Mouse (Mus musculus) embryo, embryonic 11 days (tissue): ENCODE results near the gene Gsdme.
A peak's percentile ranks its signal among the peaks of the same experiment; 100 is the strongest.

Source experiments
- DNase-seq: peaks from one replicate; pipeline ENCODE4 v3.0.0-alpha.2; 2015

The Gsdme gene

DNA sequence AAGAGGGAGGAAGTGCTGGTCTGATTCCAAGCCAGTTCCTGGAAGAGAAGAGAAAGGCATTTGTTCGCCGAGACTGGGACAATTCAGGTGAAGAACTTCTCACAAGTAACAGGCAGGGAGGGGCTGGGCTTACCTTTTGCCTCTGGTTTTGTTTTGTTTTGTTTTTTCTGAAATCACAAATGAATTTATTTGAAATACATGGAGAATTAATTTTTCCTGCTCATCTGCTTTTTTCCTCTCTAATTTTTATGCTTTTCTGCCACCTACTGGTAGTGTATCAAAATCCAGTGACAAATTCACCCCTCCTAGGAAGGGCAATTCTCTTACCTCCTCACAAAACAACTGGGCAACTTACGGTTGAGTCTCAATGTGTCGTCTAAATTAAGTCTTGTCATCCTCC, 83.5 kb downstream of the Gsdme start:
- peak; percentile 7 for DNase-seq

DNA sequence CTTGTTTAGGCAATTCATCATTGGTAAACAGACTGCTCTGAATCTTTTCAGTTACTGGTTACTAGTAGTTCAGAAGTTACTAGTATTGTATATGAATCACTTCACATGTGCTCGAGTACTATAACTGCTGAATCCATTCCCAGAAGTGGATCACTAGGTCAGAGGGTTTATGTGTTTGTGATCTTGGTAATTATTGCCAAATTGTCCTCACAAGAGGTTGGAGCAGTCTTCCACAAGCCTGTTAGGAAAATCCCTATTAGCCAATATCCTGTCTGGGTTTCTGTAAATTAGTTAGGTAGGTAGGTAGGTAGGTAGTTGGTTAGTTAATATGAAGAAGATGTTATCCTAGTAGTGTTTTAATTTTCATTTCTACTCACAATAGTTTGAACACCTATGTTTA, 87.9 kb downstream of the Gsdme start:
- no peak for DNase-seq

DNA sequence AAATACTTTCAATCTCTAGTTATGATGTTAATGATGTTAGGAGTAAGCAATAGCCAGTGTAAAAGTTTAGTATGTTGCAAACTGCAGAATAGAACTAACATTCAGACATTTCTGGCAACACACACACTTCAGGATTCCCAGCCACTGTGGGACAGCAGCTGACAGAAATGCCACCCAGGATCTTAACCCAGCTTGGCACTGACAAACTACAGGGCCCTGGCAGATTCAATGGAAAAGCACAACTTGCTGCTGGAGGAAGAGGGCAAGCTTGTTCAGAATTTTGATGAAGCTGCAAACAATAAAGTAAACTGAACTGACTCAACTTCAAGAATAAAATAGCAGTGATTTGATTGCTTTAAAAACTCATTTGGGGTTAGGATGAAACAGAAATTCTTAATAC, 93.9 kb downstream of the Gsdme start:
- DNase-seq = no peak

DNA sequence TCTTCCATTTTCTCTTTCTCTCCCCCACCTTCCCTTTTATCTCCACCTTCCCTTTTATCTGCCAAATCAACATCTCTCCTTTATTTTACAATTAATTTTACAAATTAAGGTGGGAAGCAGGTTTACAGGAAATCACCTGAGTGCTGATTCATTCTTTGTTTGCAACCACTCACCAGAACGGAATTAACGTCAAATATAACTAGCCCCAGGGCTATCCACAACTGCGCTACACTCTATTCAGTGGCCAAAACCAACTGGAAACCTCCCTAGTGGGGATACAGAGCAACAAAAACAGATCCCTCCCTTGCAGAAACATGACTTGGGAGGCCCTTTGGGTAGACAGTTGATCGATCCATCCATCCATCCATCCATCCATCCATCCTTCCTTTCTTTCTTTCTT, 94.8 kb downstream of the Gsdme start:
- no peak for DNase-seq

DNA sequence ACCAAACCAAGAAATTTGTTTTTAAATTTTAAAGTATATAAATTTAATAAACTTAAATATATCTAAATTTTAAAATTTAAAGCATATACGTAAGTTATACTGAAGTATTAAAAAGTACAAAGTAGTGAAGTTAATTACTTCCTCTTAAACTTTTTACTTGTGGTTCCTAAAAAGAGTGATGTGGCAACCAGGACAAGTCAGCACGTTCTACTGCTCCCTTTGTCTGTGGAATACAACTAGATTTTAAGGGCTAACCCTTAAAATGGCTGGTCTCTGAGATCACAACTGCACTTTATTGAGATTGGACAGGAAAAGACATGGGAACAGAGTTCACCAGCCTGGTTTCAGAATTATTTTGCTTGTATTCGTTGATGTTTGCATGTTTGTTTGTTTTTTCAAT, 100.6 kb downstream of the Gsdme start:
- no peak for DNase-seq

DNA sequence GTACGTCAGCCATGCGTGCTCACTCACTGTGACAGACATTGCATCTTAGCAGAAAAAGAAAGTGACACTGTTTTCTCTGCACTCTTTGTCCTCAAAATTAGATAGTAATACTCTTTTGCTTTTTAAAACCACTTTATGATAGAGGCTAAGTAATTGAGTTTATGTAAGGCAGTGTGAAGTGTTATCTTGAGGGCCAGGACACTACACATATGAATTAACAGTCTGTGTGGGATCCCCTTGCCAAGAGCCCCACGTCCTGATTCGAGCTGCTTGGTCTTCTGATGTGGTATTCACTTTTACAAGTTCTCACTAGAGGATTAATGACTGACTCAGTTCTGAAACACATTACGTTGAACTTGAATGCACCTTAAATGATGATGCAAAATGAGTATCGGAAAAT, 103.8 kb downstream of the Gsdme start:
- DNase-seq = no peak

DNA sequence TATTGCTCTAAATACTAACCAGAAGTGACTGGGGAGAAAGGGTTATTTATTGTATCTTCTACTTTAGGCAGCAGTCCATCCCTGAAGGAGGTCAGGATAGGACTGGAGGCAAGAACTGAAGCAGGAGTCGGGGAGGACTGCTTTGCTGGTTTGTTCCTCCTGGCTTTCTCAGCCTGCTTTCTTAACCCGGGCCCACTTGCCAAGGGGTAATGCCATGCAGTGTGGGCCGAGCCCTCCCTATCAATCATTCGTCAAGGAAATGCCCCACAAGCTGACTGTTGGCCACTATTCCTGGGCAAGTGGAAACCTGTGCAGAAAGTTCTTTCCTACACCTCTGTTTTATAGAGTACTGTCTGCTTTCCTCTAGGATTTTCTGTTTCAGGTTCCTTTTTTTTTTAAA, 114.3 kb downstream of the Gsdme start:
- DNase-seq = no peak

DNA sequence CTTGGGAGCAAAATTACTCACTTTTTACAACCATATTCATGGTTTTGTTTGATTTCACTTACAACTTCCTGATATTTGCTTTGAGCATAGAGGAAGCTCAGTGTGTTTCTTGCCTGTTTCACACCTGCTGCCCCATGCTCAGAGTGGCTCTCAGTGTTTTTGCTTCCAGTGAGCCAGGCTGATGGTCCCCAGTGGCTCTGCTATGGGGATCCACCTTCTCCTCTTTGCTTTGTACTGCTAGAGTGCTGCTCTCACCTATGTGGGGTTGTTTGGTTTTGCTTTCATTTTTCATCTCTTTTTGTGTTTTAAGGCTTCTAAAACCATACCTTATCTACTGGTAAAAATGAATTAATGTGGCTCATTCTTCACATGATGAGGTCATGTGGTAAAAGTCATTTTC, 117.5 kb downstream of the Gsdme start:
- no peak for DNase-seq

DNA sequence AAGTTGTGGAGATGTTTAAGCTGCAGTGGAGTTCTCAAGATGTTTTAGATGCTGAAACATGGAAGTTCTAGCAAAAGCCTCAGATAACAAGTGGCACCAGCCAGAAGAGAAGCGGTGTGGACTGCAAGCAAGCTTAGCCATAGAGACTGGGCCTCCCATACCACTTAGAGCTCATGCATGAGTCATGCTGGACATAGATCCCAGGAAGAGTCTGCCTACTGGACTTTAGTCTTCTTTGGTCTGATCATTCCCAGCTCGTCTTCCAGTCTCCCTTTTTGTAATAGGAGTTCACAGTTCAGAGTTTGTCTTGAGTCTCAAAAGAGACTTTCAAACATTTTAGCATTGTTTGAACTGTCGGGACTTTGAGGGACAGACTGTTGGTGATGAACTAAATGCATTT, 124.1 kb downstream of the Gsdme start:
- no peak for DNase-seq
